Mouse (Mus musculus): ENCODE data around the gene Ccdc62. TPM values are rescaled to one million over a fixed set of nuclear protein-coding genes. Genes with fewer than 3 reads are reported as not detected.

The Ccdc62 gene
- polyA plus RNA-seq, 1 experiment from 2014 or later = 6.3 TPM

GRCm38 (mm10) chr5:124017941-124018340 lies 87.5 kb downstream of the Ccdc62 start:
- peaks cover 3% of the 10 kb centered on the region; the same call in 1 of the 2 replicates for H3K36me3 ChIP-seq (ENCODE audit: control insufficient read depth, insufficient read depth)
- whole genome bisulfite sequencing = 46% methylated on average over 9 of the region's 9 CpGs
- no peak for ATAC-seq (replicated peaks; ENCODE audit: extremely low read depth, insufficient read depth, low FRiP score)
- H3K4me2 ChIP-seq (ENCODE audit: low read depth, low read length) = peak overlapping the region; percentile 19
- H3K4me1 ChIP-seq (ENCODE audit: control insufficient read depth, insufficient read depth, low read length) = peaks cover 72% of the 10 kb centered on the region
- no peak overlapping the region for H3K4me3 ChIP-seq (ENCODE audit: low read length)
- H3K9me3 ChIP-seq (replicated peaks; ENCODE audit: control insufficient read depth, low read length) = no peaks in the 10 kb centered on the region
- peak overlapping the region; percentile 49; the same call in 1 of the 2 replicates for H3K9ac ChIP-seq (ENCODE audit: low read length)
- no peaks in the 10 kb centered on the region for H3K27me3 ChIP-seq (ENCODE audit: control insufficient read depth, insufficient read depth, low read length)
- H3K27ac ChIP-seq (ENCODE audit: low read length) = peak overlapping the region; percentile 44; the same call in 1 of the 2 replicates

GRCm38 (mm10) chr5:124018651-124019050 lies 88.2 kb downstream of the Ccdc62 start:
- H3K9ac ChIP-seq (ENCODE audit: low read length) = no peak overlapping the region
- peaks cover 3% of the 10 kb centered on the region; the same call in 1 of the 2 replicates for H3K36me3 ChIP-seq (ENCODE audit: control insufficient read depth, insufficient read depth)
- H3K27me3 ChIP-seq (ENCODE audit: control insufficient read depth, insufficient read depth, low read length) = no peaks in the 10 kb centered on the region
- H3K4me2 ChIP-seq (ENCODE audit: low read depth, low read length) = no peak overlapping the region; the same call in 1 of the 2 replicates
- no peak overlapping the region for H3K4me3 ChIP-seq (ENCODE audit: low read length)
- WGBS = 76% methylated on average over 9 of the region's 9 CpGs
- H3K27ac ChIP-seq (ENCODE audit: low read length) = peak overlapping the region; percentile 68; the same call in 1 of the 2 replicates
- H3K9me3 ChIP-seq (replicated peaks; ENCODE audit: control insufficient read depth, low read length) = no peaks in the 10 kb centered on the region
- peaks cover 65% of the 10 kb centered on the region for H3K4me1 ChIP-seq (ENCODE audit: control insufficient read depth, insufficient read depth, low read length)
- ATAC-seq (replicated peaks; ENCODE audit: extremely low read depth, insufficient read depth, low FRiP score) = no peak

Small RNA genes lying within 50 kb of the gene (microRNA-seq; reads per million reads assigned to microRNA genes)
- 0.59 reads per million for gene Mir7032

Other genes with a start within 250 kb of the Ccdc62 start
- 53.1 and 54.0 TPM in 2 replicates for gene Clip1, start 246.1 kb upstream of the Ccdc62 start, polyA plus RNA-seq (2015; fragmentation: Nextera tagmentation; extraction: Ambion mirVana)
- 53.5 and 58.5 TPM in 2 replicates for gene Zcchc8, start 209.6 kb upstream of the Ccdc62 start, polyA plus RNA-seq (2015; fragmentation: Nextera tagmentation; extraction: Ambion mirVana)
- gene Rsrc2, start 181.3 kb upstream of the Ccdc62 start, polyA plus RNA-seq (2015; fragmentation: Nextera tagmentation; extraction: Ambion mirVana) = 70.6 and 83.9 TPM in 2 replicates
- gene Kntc1, start 181.0 kb upstream of the Ccdc62 start, polyA plus RNA-seq (2015; fragmentation: Nextera tagmentation; extraction: Ambion mirVana) = 16.4 and 17.8 TPM in 2 replicates
- 0.15 TPM in 1 of 2 replicates, not detected in the other for gene Hcar2, start 65.2 kb upstream of the Ccdc62 start, polyA plus RNA-seq (2015; fragmentation: Nextera tagmentation; extraction: Ambion mirVana)
- gene Hcar1, start 50.7 kb upstream of the Ccdc62 start, polyA plus RNA-seq (2015; fragmentation: Nextera tagmentation; extraction: Ambion mirVana) = 0.41 and 0.45 TPM in 2 replicates
- 79.0 and 96.2 TPM in 2 replicates for gene Denr, start 23.5 kb upstream of the Ccdc62 start, polyA plus RNA-seq (2015; fragmentation: Nextera tagmentation; extraction: Ambion mirVana)
- gene Gm43518, start 3.3 kb upstream of the Ccdc62 start, polyA plus RNA-seq (2015; fragmentation: Nextera tagmentation; extraction: Ambion mirVana) = 1.8 and 2.9 TPM in 2 replicates
- 11.2 and 11.7 TPM in 2 replicates for gene Hip1r, start 42.9 kb downstream of the Ccdc62 start, polyA plus RNA-seq (2015; fragmentation: Nextera tagmentation; extraction: Ambion mirVana)
- gene Vps37b, start 101.6 kb downstream of the Ccdc62 start, polyA plus RNA-seq (2015; fragmentation: Nextera tagmentation; extraction: Ambion mirVana) = 58.7 and 61.4 TPM in 2 replicates
- 3.8 and 7.2 TPM in 2 replicates for gene Abcb9, start 165.1 kb downstream of the Ccdc62 start, polyA plus RNA-seq (2015; fragmentation: Nextera tagmentation; extraction: Ambion mirVana)
- 21.3 and 24.2 TPM in 2 replicates for gene Ogfod2, start 181.6 kb downstream of the Ccdc62 start, polyA plus RNA-seq (2015; fragmentation: Nextera tagmentation; extraction: Ambion mirVana)
- 72.6 and 78.1 TPM in 2 replicates for gene Arl6ip4, start 185.4 kb downstream of the Ccdc62 start, polyA plus RNA-seq (2015; fragmentation: Nextera tagmentation; extraction: Ambion mirVana)

All from heart, embryonic 16.5 days (tissue).